Mouse (Mus musculus) lung, postnatal 0 days (tissue): ENCODE measurements around the gene Slc30a6.
A peak's percentile ranks its signal among the peaks of the same experiment; 100 is the strongest.

Source experiments
- CTCF ChIP-seq: IDR thresholded peaks from 2 replicates; pipeline ENCODE4 v1.5.1; 2016; ENCODE audit warnings: antibody characterized with exemption, mild to moderate bottlenecking
- EP300 ChIP-seq: IDR thresholded peaks from 2 replicates; pipeline ENCODE4 v1.6.1; 2016; ENCODE audit warnings: antibody characterized with exemption, mild to moderate bottlenecking, control low read depth

DNA sequence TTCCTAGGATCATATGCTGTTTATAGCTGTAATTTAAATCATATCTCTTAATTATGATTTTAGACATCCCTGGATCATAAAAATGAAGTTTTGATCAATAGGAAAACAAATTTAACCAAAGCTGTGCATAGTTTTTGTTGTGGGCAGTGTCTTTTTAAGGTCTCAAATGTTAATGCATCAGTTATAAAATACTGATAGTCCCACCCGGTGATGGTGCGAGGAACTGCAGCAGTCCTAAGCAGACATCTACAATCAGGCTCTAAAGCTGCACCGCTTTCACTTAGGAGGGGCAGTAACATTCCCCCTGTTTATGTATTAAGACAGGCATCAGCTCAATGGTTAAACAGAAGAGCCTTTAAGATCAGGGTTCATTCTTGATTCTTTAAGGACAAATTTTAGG lies 5.6 kb upstream of the Slc30a6 start:
- TF ChIP-seq CTCF: peak; percentile 30; the same call in 1 of the 2 replicates
- TF ChIP-seq EP300: no peak
